Mouse (Mus musculus) limb, embryonic 14.5 days (tissue): ENCODE results near the gene A130010J15Rik. TPM values are rescaled to one million over a fixed set of nuclear protein-coding genes. Genes with fewer than 3 reads are reported as not detected.

Experiments
- ATAC-seq: fragments of 200-750 bp; cut with Nextera tagmentation; 2 replicates; pipeline ENCODE4 v1.8.0; 2017; ENCODE audit warnings: low read depth, moderate number of reproducible peaks, moderate TSS enrichment; ENCODE audit not compliant: low FRiP score
- DNase-seq: peaks from one replicate; pipeline ENCODE4 v3.0.0-alpha.2; 2015; ENCODE audit warnings: low spot score
- H3K27ac ChIP-seq: fragments of 300-500 bp; sonication (generic); replicated peaks from 2 replicates; pipeline ENCODE4 v1.5.1; 2014; ENCODE audit warnings: low read depth, mild to moderate bottlenecking, low read length, moderate library complexity, mixed read lengths
- H3K27me3 ChIP-seq: fragments of 300-500 bp; sonication (generic); 2 replicates; pipeline ENCODE4 v1.6.1; 2014; ENCODE audit warnings: low read length, mixed read lengths; ENCODE audit not compliant: control insufficient read depth, insufficient read depth
- H3K36me3 ChIP-seq: fragments of 300-500 bp; sonication (generic); 2 replicates; pipeline ENCODE4 v1.6.1; 2014; ENCODE audit warnings: mild to moderate bottlenecking, low read length, moderate library complexity, mixed read lengths; ENCODE audit not compliant: control insufficient read depth, insufficient read depth
- H3K4me1 ChIP-seq: fragments of 300-500 bp; sonication (generic); 2 replicates; pipeline ENCODE4 v1.6.1; 2014; ENCODE audit warnings: antibody characterized with exemption, low read length, mixed read lengths; ENCODE audit not compliant: control insufficient read depth, insufficient read depth
- H3K4me2 ChIP-seq: fragments of 300-500 bp; sonication (generic); replicated peaks from 2 replicates; pipeline ENCODE4 v1.6.1; 2014; ENCODE audit warnings: low read depth, mild to moderate bottlenecking, low read length, moderate library complexity; ENCODE audit not compliant: severe bottlenecking
- H3K4me3 ChIP-seq: fragments of 300-500 bp; sonication (generic); replicated peaks from 2 replicates; pipeline ENCODE4 v1.5.1; 2014; ENCODE audit warnings: low read length
- H3K9ac ChIP-seq: fragments of 300-500 bp; sonication (generic); 2 replicates; pipeline ENCODE4 v1.6.1; 2014; ENCODE audit warnings: mild to moderate bottlenecking, low read depth, low read length, moderate library complexity; ENCODE audit not compliant: severe bottlenecking
- H3K9me3 ChIP-seq: fragments of 300-500 bp; sonication (generic); 2 replicates; pipeline ENCODE4 v1.6.1; 2016; ENCODE audit warnings: low read length; ENCODE audit not compliant: control insufficient read depth
- POLR2A ChIP-seq: fragments of 200-500 bp; IDR thresholded peaks from 2 replicates; pipeline ENCODE4 v1.8.0; 2012; ENCODE audit warnings: inconsistent platforms, mild to moderate bottlenecking, moderate library complexity, borderline replicate concordance; ENCODE audit not compliant: insufficient read depth, insufficient read length; ENCODE audit errors: extremely low read depth
- WGBS: fragments of 180-500 bp; shearing (Covaris S2); extraction: QIAGEN DNeasy Blood & Tissue Kit; methylation state at CpG from one replicate; pipeline ENCODE4 v1.1.7; 2014; 5-methylcytosine and 5-hydroxymethylcytosine counted together
- polyA plus RNA-seq, 2 experiments: library from polyadenylated mRNA; depleted of rRNA in 1 of 2; stranded (reverse) in 1 of 2; unstranded in 1 of 2; fragments of >200 nt; fragmentation: Nextera tagmentation in 1 of 2; extraction: Ambion mirVana in 1 of 2; gene quantifications; 2 replicates each; pipeline versions ENCODE4 v1.2.1 to v1.2.3; 2012 to 2014

The A130010J15Rik gene
- polyA plus RNA-seq, 2 experiments = 9.6 to 15.1 TPM

GRCm38 (mm10) chr1:193173810-193174129 lies 5.9 kb downstream of the A130010J15Rik start:
- Histone ChIP-seq H3K27me3 (no peaks in the 10 kb centered on the region), H3K4me3 (peak overlapping the region; percentile 69), H3K36me3 (no peaks in the 10 kb centered on the region), H3K4me1 (peaks cover 13% of the 10 kb centered on the region), H3K9ac (peak overlapping the region; percentile 83), H3K4me2 (peak overlapping the region; percentile 85), H3K27ac (peak overlapping the region; percentile 81), H3K9me3 (no peaks in the 10 kb centered on the region)
- TF ChIP-seq POLR2A = no peak
- 22% methylated on average over 9 of the region's 9 CpGs for WGBS
- DNase-seq (no peak), ATAC-seq (no peak)

- no peak for TF ChIP-seq POLR2A
- peak overlapping the region; percentile 83 for H3K9ac ChIP-seq
- DNase-seq = no peak
- H3K27me3 ChIP-seq = no peaks in the 10 kb centered on the region
- H3K4me3 ChIP-seq = peak overlapping the region; percentile 69
- WGBS = 87% methylated on average over 13 of the region's 13 CpGs
- no peak for ATAC-seq
- H3K4me1 ChIP-seq = peaks cover 13% of the 10 kb centered on the region
- H3K4me2 ChIP-seq = peak overlapping the region; percentile 85
- no peaks in the 10 kb centered on the region for H3K9me3 ChIP-seq
- H3K36me3 ChIP-seq = no peaks in the 10 kb centered on the region
- H3K27ac ChIP-seq = peak overlapping the region; percentile 81; the same call in 1 of the 2 replicates
Observed at GRCm38 (mm10) chr1:193174143-193174733, 6.4 kb downstream of the A130010J15Rik start.

- no peak overlapping the region for H3K4me2 ChIP-seq
- no peak for TF ChIP-seq POLR2A
- no peak overlapping the region for H3K9ac ChIP-seq
- H3K27ac ChIP-seq = no peak overlapping the region
- no peaks in the 10 kb centered on the region for H3K9me3 ChIP-seq
- no peak for DNase-seq
- WGBS = 80% methylated on average over 3 of the region's 3 CpGs
- H3K4me3 ChIP-seq = no peak overlapping the region
- no peaks in the 10 kb centered on the region for H3K36me3 ChIP-seq
- no peaks in the 10 kb centered on the region for H3K27me3 ChIP-seq
- H3K4me1 ChIP-seq = 0 out of 2 replicates have a peak, but pooled peaks cover 3% of the 10 kb centered on the region
- ATAC-seq = no peak
Observed at GRCm38 (mm10) chr1:193181104-193181503, 13.3 kb downstream of the A130010J15Rik start.

GRCm38 (mm10) chr1:193188257-193188656 lies 20.4 kb downstream of the A130010J15Rik start:
- Histone ChIP-seq H3K9me3 (no peaks in the 10 kb centered on the region), H3K27me3 (no peaks in the 10 kb centered on the region), H3K4me3 (no peak overlapping the region), H3K9ac (no peak overlapping the region), H3K27ac (peak overlapping the region; percentile 79; the same call in 1 of the 2 replicates), H3K4me1 (peaks cover 27% of the 10 kb centered on the region), H3K36me3 (no peaks in the 10 kb centered on the region), H3K4me2 (no peak overlapping the region)
- DNase-seq (peak; percentile 65), ATAC-seq (no peak)
- WGBS = 77% methylated on average over 6 of the region's 6 CpGs
- no peak for TF ChIP-seq POLR2A

GRCm38 (mm10) chr1:193189151-193189621 lies 21.3 kb downstream of the A130010J15Rik start:
- DNase-seq (peak; percentile 94), ATAC-seq (peak; percentile 93)
- Histone ChIP-seq H3K9me3 (no peaks in the 10 kb centered on the region), H3K9ac (peak overlapping the region; percentile 38; the same call in 1 of the 2 replicates), H3K36me3 (no peaks in the 10 kb centered on the region), H3K4me1 (peaks cover 26% of the 10 kb centered on the region), H3K4me3 (no peak overlapping the region), H3K27ac (peak overlapping the region; percentile 79), H3K4me2 (peak overlapping the region; percentile 23), H3K27me3 (no peaks in the 10 kb centered on the region)
- 5% methylated on average over 9 of the region's 9 CpGs for WGBS
- no peak for TF ChIP-seq POLR2A
